8 mouse cellular contexts compared by ENCODE assay signal in genomic region chr10:89744871-89745665, GRCm38 (mm10). TPM values are rescaled to one million over a fixed set of nuclear protein-coding genes. Genes with fewer than 3 reads are reported as not detected.
DNase-seq lines count a peak whose midpoint lies in the region; ATAC-seq and TF ChIP-seq lines count a peak whose summit lies in the region.

Uhrf1bp1l (plus strand) TSS chr10:89744991.

- H3K4me2 ChIP-seq in embryonic facial prominence, embryonic 13.5 days, result peak within 1 kb of the TSS; percentile 67
- H3K4me2 ChIP-seq in limb, embryonic 11.5 days (ENCODE audit: low read depth, severe bottlenecking), result peak within 1 kb of the TSS; percentile 69
- peak within 1 kb of the TSS; percentile 78 for H3K4me2 ChIP-seq in midbrain, embryonic 13.5 days (replicated peaks)

- H3K4me3 ChIP-seq in embryonic facial prominence, embryonic 13.5 days, result peak within 1 kb of the TSS; percentile 78
- peak within 1 kb of the TSS; percentile 81 for H3K4me3 ChIP-seq in kidney, adult 2 months (ENCODE audit: insufficient read depth, low read depth, low read length)
- peak within 1 kb of the TSS; percentile 86 for H3K4me3 ChIP-seq in limb, embryonic 11.5 days (ENCODE audit: low read depth, low read length)
- H3K4me3 ChIP-seq in midbrain, embryonic 13.5 days (replicated peaks), result peak within 1 kb of the TSS; percentile 93
- peak within 1 kb of the TSS; percentile 96 for H3K4me3 ChIP-seq in small intestine, adult 2 months (ENCODE audit: low read depth, low read length)

- peak; percentile 26 for TF ChIP-seq POLR2A in kidney, adult 2 months (IDR thresholded peaks at IDR 0.05; ENCODE audit: low read depth, low read length)
- TF ChIP-seq POLR2A in small intestine, adult 2 months (IDR thresholded peaks at IDR 0.05; ENCODE audit: low read depth, low read length), result peak; percentile 95

- peak; percentile 90 for DNase-seq in 3T3-L1 (ENCODE audit: low read depth, low spot score)
- peak; percentile 83 to 85 for DNase-seq in adrenal gland, postnatal 4 days (ENCODE audit: low spot score in 2 of 2)
- peak; percentile 93 to 96 for DNase-seq in heart, adult 18-20 months
- peak; percentile 94 for DNase-seq in kidney, adult 2 months
- peak; percentile 94 for DNase-seq in limb, embryonic 11.5 days (ENCODE audit: low spot score)

- H3K9ac ChIP-seq in embryonic facial prominence, embryonic 13.5 days, result peak within 1 kb of the TSS; percentile 89
- H3K9ac ChIP-seq in limb, embryonic 11.5 days (ENCODE audit: low read length), result peak within 1 kb of the TSS; percentile 93
- peak within 1 kb of the TSS; percentile 93 for H3K9ac ChIP-seq in midbrain, embryonic 13.5 days (replicated peaks)

- peaks cover 10% of the 10 kb centered on the region; the same call in 1 of the 2 replicates for H3K4me1 ChIP-seq in embryonic facial prominence, embryonic 13.5 days
- peaks cover 7% of the 10 kb centered on the region; the same call in 1 of the 2 replicates for H3K4me1 ChIP-seq in kidney, adult 2 months (ENCODE audit: control insufficient read depth, insufficient read depth, low read length)
- no peaks in the 10 kb centered on the region for H3K4me1 ChIP-seq in limb, embryonic 11.5 days (ENCODE audit: control insufficient read depth, insufficient read depth, low read length)
- peaks cover 14% of the 10 kb centered on the region for H3K4me1 ChIP-seq in midbrain, embryonic 13.5 days (replicated peaks)
- peaks cover 12% of the 10 kb centered on the region; the same call in 1 of the 2 replicates for H3K4me1 ChIP-seq in small intestine, adult 2 months (ENCODE audit: control insufficient read depth, insufficient read depth, insufficient read length, low read length)

- H3K27me3 ChIP-seq in embryonic facial prominence, embryonic 13.5 days, result no peaks in the 10 kb centered on the region
- no peaks in the 10 kb centered on the region for H3K27me3 ChIP-seq in kidney, adult 2 months (replicated peaks; ENCODE audit: control insufficient read depth, insufficient read depth, low read length)
- H3K27me3 ChIP-seq in limb, embryonic 11.5 days (ENCODE audit: control insufficient read depth, insufficient read depth, low read length), result no peaks in the 10 kb centered on the region
- no peaks in the 10 kb centered on the region for H3K27me3 ChIP-seq in midbrain, embryonic 13.5 days
- H3K27me3 ChIP-seq in small intestine, adult 2 months (ENCODE audit: control insufficient read depth, insufficient read depth, low read length), result no peaks in the 10 kb centered on the region

- peak within 1 kb of the TSS; percentile 91 for H3K27ac ChIP-seq in embryonic facial prominence, embryonic 13.5 days
- H3K27ac ChIP-seq in kidney, adult 2 months (ENCODE audit: insufficient read depth, low read depth, low read length), result peak within 1 kb of the TSS; percentile 92
- H3K27ac ChIP-seq in limb, embryonic 11.5 days (replicated peaks; ENCODE audit: low read depth, low read length), result peak within 1 kb of the TSS; percentile 73
- H3K27ac ChIP-seq in midbrain, embryonic 13.5 days, result peak within 1 kb of the TSS; percentile 95
- H3K27ac ChIP-seq in small intestine, adult 2 months (ENCODE audit: insufficient read depth, low read depth, low read length), result peak within 1 kb of the TSS; percentile 59

- peak; percentile 93 for ATAC-seq in embryonic facial prominence, embryonic 13.5 days (ENCODE audit: insufficient number of reproducible peaks, insufficient read depth, low FRiP score, low TSS enrichment, low read depth)
- ATAC-seq in limb, embryonic 11.5 days (ENCODE audit: insufficient number of reproducible peaks, low FRiP score, low TSS enrichment, low read depth), result peak; percentile 94
- peak; percentile 94 for ATAC-seq in midbrain, embryonic 13.5 days

- no peaks in the 10 kb centered on the region for H3K9me3 ChIP-seq in embryonic facial prominence, embryonic 13.5 days
- no peaks in the 10 kb centered on the region for H3K9me3 ChIP-seq in limb, embryonic 11.5 days (ENCODE audit: control insufficient read depth, low read length)
- no peaks in the 10 kb centered on the region for H3K9me3 ChIP-seq in midbrain, embryonic 13.5 days

- TF ChIP-seq CTCF in kidney, adult 2 months (conservative IDR thresholded peaks at IDR 0.05; ENCODE audit: insufficient read depth, insufficient read length, low read depth, low read length), result no peak
- no peak for TF ChIP-seq CTCF in small intestine, adult 2 months (IDR thresholded peaks at IDR 0.05; ENCODE audit: extremely low read depth, insufficient read length, insufficient replicate concordance, low read depth, low read length)

- under 1% methylated on average over 82 of the region's 85 CpGs for WGBS in embryonic facial prominence, embryonic 13.5 days
- WGBS in kidney, adult 2 months, result under 1% methylated on average over 85 of the region's 85 CpGs
- 1% methylated on average over 69 of the region's 85 CpGs for WGBS in limb, embryonic 11.5 days
- WGBS in midbrain, embryonic 13.5 days, result under 1% methylated on average over 85 of the region's 85 CpGs
- under 1% methylated on average over 85 of the region's 85 CpGs for WGBS in small intestine, adult 2 months

- no peaks in the 10 kb centered on the region for H3K36me3 ChIP-seq in embryonic facial prominence, embryonic 13.5 days
- no peaks in the 10 kb centered on the region for H3K36me3 ChIP-seq in kidney, adult 2 months (ENCODE audit: control insufficient read depth, insufficient read depth, low read length)
- H3K36me3 ChIP-seq in limb, embryonic 11.5 days (ENCODE audit: control insufficient read depth, insufficient read depth, low read length), result no peaks in the 10 kb centered on the region
- no peaks in the 10 kb centered on the region for H3K36me3 ChIP-seq in midbrain, embryonic 13.5 days
- no peaks in the 10 kb centered on the region for H3K36me3 ChIP-seq in small intestine, adult 2 months (ENCODE audit: control insufficient read depth, insufficient read depth, low read length)

RNA-seq across cellular contexts. Expression of gene Uhrf1bp1l, which starts in this region (rescaled TPM):
- 10 to 100 TPM; 69.0 to 71.5 TPM for total RNA-seq in adrenal gland, postnatal 4 days (2021)
- polyA plus RNA-seq in embryonic facial prominence, embryonic 13.5 days (2015; fragmentation: Nextera tagmentation; extraction: Ambion mirVana), result 22.9 and 23.1 TPM in 2 replicates
- 10 to 100 TPM; 21.5 to 21.6 TPM for total RNA-seq in heart, adult 18-20 months (2021)
- 24.3 and 25.9 TPM in 2 replicates for polyA plus RNA-seq in kidney, adult 2 months (2012; rRNA removed)
- 32.3 and 34.1 TPM in 2 replicates for polyA plus RNA-seq in limb, embryonic 11.5 days (2014; fragmentation: Nextera tagmentation; extraction: Ambion mirVana)
- 29.9 and 31.9 TPM in 2 replicates for polyA plus RNA-seq in midbrain, embryonic 13.5 days (2015; fragmentation: Nextera tagmentation; extraction: Ambion mirVana)
- 3.9 and 11.1 TPM in 2 replicates for polyA plus RNA-seq in small intestine, adult 2 months (2012; rRNA removed)

Comparison
In these comparisons a context has a peak if more than half of its experiments do, and no peak if none do; other contexts are left out.
1. Peak in every context shown above with its lines: DNase-seq, ATAC-seq, H3K4me3 ChIP-seq and H3K27ac ChIP-seq.